Mouse (Mus musculus) layer of hippocampus, postnatal 10 days (tissue): ENCODE data around the gene Pfkm. TPM values are rescaled to one million over a fixed set of nuclear protein-coding genes. Genes with fewer than 3 reads are reported as not detected.

Experiments
- DNase-seq, 2 experiments: peaks; one replicate each; pipeline ENCODE4 v3.0.0; 2021; ENCODE audit warnings: low spot score in 2 of 2
- total RNA-seq, 2 experiments: library from RNA; stranded (reverse); gene quantifications; 2 replicates each; pipeline ENCODE4 v1.2.3; 2021

Gene Pfkm
- total RNA-seq, 2 experiments from 2014 or later, result 237 to 251 TPM

DNA sequence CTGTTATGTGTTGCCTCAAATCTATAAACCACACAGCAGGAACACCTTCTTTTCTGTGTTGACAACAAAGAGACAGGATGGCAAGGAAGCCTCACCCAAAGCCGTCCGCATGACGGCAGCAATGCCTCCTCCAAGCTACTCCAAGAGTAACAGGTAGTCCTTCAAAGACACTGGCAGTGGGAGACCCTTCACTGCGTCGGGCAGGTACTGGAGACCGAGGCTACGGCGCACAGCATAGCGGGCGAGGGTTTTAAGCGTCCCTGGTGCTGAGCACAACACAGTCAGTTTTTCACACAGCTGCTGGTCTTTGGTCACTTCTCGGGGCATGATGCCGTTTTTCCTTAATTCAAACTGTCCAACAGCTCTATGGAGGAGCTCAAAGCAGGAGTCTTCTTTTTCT is 43.3 kb downstream of the Pfkm start:
- DNase-seq, result no peak

- no peak for DNase-seq
Measured at GRCm38 (mm10) chr15:98136871-98137270, 44.5 kb downstream of the Pfkm start.

GRCm38 (mm10) chr15:98139763-98140162 is 47.4 kb downstream of the Pfkm start:
- DNase-seq, result no peak

GRCm38 (mm10) chr15:98140809-98141208 is 48.4 kb downstream of the Pfkm start:
- no peak for DNase-seq

GRCm38 (mm10) chr15:98142515-98142914 is 50.1 kb downstream of the Pfkm start:
- no peak for DNase-seq

- DNase-seq, result no peak
Measured at GRCm38 (mm10) chr15:98144861-98145507, 52.6 kb downstream of the Pfkm start.

DNA sequence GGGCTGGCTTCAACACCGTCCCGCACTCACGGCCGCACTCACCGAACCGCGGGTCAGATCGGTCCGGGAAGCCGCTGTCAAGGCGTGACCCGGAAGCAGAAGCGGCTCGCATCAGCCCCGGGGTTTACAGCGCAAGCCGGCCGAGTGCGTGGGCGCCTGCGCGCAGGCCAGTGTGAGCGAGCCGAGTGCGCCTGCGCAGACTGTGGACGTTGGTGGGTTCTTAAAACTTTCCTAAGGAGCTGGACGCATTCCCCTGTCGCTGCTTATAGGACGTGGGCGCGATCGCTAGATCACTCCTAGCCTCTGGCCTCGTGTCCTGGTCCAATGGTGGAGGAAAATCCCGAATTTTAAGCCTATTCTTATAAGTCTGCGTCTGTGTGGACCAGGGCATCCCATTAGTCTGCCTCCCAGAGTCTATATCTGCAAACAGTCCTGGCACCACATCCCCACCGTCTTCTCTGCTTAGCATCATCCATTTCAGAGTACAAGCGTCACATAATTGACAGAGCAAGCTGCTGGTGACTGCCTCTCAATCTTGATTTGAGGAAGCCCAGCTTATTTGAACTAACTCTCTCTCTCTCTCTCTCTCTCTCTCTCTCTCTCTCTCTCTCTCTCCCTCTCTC is 53.3 kb downstream of the Pfkm start:
- peak; percentile 93 to 95 for DNase-seq

GRCm38 (mm10) chr15:98148356-98148755 is 56.0 kb downstream of the Pfkm start:
- no peak for DNase-seq

DNA sequence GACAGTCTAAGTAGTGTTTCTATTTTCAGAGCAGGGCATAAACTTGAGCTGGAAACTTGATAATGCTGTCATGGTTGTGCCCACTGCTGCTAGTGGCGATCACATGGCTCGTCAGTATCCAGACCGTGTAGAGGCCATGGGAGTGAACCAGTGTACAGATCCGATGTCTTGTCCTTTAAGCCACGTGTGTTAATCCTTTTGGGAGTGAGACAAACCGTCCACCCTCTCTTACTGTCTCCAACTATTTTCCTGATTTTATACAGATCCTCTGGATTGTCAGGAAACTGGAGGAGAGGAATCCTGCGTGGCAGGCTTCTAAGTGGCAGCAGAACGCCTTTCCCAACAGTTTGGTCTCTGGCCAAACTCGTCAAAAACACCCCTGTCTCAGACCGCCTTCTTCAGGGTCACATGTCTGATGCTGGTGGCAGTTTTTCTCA is 56.8 kb downstream of the Pfkm start:
- DNase-seq, result no peak

DNA sequence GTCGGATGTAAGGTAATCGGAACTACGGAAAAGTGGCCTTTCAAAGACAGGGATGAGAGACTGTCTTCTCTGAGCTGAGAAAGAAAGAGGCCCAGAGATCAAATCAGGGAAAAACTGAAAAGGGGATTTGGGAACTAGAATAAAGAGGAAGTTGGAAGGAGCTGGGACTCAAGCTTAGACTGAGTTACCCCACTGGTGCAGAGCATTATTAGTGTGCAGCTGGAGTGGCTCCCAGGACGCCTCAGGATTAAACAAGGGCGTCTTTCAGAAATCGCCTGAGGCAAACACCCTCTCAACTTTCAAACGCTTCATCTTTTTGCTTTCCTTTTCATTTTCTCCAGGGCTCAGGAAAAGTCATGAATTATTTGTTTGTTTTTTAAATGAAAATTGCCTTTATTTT is 60.5 kb downstream of the Pfkm start:
- DNase-seq, result no peak

DNA sequence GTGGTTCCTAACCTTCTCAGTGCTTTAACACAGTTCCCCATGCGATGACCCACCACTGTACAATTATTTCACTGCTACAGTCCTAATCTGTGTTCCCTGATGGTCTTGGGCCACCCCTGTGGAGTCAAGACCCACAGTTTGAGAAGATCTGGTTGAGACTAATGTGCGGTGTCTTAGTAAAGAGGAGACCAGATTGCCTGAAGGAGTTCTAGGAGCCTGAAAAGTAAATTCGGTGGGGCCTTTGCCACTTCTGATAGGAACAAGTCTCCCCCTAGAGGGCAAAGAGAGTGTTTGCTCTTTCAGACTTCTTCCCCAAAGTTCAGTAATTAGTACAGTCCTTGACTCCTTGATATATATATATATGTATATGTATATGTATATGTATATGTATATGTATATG is 61.2 kb downstream of the Pfkm start:
- DNase-seq, result no peak

DNA sequence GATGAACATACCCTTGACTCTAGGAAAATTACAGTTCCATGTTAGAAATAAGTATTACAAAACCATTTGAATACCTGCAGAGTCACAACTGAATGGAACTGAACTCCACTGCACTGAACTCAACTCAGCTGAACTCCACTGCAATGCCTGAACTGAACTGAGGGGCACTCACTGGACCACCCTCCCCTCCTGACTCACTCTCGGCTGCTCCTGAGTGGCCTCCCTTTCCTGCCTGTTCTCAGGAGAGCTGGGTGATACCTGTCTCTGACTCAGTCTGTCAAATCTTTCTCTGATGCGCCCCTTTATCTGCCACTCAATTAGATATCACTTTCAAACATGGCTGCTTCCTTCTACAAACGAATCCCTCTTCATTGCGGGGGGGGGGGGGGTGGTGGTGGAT is 61.8 kb downstream of the Pfkm start:
- no peak for DNase-seq

DNA sequence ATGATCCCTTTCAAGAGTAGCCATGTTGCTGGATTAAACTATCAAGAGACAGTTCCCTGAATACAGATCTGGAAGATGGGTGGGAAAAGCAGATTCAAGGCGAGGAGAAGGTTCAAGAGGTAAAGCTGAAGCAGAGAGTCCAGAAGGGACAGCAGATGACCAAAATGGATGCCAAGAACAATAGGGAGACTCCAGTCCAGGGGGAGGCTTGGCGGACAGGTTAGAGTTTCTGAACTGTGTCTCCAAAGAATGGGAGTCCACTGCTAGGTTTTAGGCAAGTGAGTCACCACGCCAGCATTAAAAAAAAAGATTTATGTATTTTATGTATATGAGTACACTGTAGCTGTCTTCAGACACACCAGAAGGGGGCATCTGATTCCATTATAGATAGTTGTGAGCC is 62.2 kb downstream of the Pfkm start:
- no peak for DNase-seq

GRCm38 (mm10) chr15:98155272-98155671 is 62.9 kb downstream of the Pfkm start:
- no peak for DNase-seq

DNA sequence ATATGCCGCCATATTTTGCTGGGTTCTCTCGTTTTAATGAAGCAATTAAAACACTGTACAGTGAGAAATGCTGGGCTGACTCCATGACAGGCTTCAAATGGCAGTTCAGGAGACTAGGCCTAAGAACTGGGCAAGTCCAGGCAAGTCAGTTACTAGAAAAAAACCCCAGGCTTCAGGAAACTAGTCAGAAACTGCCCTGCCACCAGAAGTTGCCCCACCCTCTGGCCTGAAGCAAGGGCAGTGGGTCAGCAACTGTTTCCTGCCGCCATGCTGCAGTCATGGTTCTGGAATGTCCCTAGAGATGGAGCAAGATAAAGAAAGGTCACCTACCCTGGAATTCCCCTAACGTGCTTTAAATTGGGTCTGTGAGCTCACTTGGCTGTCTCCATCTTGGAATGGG is 63.6 kb downstream of the Pfkm start:
- no peak for DNase-seq

GRCm38 (mm10) chr15:98157253-98157652 is 64.9 kb downstream of the Pfkm start:
- DNase-seq, result no peak

DNA sequence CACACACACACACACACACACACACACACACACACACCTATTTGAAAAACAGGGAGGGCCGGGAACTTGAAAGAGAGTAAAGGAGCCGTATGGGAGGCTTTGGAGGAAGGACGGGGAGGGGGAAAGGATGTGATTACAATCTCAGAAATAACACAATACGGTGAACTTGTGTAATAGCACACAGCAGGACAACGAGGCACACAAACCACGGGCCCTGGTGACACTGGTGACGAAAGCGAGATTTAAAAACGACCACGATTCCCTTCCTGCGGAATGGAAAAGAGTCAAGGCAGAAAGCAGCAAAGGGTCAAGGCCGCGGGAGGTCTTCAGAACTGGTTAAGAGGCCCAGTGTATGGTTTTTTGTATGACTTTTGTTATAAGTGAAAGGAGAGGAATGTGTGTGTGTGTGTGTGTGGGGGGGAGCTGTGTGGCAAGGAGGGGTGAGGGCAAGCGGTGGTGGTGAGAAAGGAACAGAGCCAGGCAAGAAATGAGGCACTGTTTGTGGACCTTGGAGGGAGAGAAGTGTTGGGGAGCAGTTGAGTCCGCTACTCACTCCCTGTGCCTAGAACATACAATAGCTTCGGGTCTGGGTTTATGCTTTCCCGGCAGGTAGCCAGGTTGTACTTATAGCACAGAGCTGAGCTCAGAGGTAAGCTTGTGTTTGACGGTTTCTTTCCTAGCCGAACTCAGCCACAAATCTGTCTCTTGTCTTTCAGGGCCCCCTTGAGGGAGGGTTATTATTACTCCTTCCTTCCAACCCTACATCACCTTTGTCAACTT is 68.8 kb downstream of the Pfkm start:
- DNase-seq, result no peak

GRCm38 (mm10) chr15:98162561-98162960 is 70.2 kb downstream of the Pfkm start:
- DNase-seq, result no peak

GRCm38 (mm10) chr15:98165525-98165924 is 73.1 kb downstream of the Pfkm start, which contains the start of gene Asb8:
Asb8 (minus strand) TSS chr15:98165625.
- DNase-seq, result no peak

DNA sequence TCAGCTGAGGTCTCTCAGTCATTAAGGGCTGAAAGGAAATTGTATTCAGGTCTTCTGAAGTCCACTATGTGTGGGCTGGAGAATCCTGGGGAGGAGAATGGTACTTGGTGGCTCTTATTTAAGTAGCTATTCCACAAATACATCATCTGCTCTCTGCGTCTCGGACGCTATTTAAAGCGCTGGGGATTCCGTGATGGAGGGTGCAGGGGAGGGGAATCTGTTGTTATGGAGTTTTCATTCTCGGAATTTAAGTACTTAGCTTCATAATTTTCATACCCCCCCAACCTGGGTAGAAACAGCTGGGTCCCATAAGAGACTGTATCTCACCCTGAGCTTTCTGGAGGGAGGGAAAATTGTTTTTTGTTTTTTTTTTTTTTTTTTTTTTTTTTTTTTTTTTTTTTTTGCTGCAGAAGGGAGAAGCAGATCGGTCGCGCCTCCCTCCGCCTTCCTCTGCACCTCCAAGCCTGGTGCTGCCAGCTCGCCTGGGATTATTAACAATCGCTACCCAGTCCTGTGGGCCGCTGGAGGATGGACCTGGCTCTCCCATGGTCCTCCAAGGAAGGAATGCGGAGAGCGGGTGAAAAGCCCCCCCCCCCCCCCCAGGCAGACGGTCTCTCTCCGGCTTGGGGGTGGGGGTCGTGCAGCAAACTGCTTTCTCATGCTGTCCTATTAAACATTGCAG is 74.7 kb downstream of the Pfkm start, which contains the start of gene Ccdc184:
TSS of gene Ccdc184 (plus strand) at position 196 of the 682 bp plus-strand sequence.
- peak in 1 of 2 experiments; percentile 27 for DNase-seq
